Mouse (Mus musculus) cerebellum, adult 11 months (tissue): ENCODE results near the gene Cd164.

ENCODE experiments used
- DNase-seq: peaks from one replicate; pipeline ENCODE4 v3.0.0; 2022

Cd164 gene

DNA sequence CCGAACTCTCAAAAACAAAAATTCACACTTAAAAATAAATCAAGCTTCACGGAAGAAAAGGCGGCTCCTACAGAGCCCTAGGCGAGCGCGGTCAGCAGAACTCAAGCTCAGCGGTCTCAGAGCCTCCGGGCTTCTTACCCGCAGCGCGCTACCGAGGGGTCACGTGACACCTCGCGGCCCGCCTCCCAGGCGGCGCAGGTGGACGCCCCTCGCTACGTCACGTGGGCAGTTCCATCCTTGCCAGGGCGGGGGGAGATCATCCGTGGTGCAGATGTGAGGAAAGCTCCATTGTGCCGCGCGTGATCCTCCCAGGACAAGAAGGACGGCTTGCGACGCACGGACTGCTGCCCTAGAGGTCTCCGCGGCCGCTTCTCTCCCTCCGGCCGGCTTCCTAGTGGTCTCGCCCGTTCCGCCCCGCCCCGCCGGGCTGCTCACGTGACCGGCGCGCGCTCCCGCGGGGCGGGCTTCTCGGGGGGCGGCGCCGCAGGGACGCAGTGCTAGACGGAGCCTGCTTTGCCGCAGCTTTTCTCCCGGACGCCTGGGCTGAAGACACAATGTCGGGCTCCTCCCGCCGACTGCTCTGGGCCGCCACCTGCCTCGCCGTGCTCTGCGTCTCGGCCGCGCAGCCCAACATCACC lies at the start of gene Cd164:
TSS of gene Cd164 (plus strand) at position 434 of the 638 bp plus-strand sequence.
- peak; percentile 92 for DNase-seq

GRCm38 (mm10) chr10:41470693-41471092 lies 48.5 kb upstream of the Cd164 start:
- no peak for DNase-seq

DNA sequence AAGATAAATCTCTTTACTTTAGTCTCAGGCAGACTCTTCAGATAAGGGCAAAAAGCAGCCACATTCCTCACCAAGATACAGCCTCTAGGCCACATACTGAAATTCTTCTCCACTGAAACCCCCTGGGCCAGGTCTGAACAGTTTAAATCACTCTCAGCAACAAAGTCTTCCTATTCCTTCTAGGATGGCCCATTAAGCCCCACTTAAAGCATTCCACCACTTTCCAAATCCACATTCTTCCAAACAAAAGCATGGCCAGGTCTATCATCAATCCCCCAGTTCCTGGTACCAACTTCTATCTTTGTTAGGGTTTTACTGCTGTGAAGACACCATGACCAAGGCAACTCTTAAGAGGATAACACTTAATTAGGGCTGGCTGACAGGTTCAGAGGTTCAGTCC lies 46.7 kb upstream of the Cd164 start:
- DNase-seq: no peak

GRCm38 (mm10) chr10:41472962-41473481 lies 46.2 kb upstream of the Cd164 start:
- DNase-seq: no peak

DNA sequence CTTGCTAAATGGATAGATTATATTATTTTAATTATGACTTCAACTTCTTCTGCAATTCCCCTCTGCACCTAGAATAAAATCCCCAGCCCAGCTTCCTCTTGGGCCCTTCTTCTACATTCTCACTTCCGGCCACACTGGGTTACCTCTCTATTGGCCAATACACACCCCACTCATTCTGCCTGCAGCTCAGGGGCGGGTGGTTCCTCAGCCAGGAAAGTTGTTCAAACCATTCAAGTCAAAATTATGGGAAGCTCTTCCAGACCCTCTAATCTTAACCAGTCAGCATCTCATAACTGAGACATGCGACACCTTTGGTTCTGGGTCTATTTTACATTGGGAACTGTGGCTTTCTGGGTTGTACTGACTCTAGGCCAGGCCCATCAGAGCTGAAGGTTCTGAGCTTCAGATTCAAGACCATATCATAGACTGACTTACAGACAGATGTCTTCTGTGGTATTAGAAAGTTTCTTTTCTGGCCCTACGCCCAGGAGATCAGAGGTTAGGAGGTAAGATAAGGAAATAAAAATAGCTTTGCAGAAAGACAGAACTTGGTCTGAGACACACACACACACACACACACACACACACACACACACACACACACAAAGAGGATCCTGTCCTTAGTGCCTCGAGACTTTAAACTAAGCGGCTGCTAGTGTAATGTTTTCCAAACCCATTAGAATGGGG lies 45.3 kb upstream of the Cd164 start:
- no peak for DNase-seq

DNA sequence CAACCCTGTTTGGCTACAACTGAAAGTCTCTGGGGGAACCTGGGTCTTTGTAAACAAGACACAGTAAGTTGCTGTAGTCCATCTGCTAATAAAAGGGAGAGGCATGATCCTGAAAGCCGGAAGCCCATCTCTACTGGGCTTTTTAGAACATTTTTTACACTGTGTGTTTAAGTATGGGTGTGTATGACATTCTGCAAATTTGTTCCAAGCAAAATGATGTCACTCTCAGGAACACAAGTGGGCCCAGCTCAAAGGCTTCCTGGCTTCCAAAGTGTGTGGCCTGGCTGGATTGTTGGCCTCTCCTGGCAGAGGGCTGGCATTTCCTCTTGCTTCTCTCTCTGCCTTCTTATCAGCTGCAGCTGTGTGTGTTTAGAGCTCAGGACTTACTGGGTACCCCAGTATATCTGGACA lies 44.2 kb upstream of the Cd164 start:
- DNase-seq: no peak

DNA sequence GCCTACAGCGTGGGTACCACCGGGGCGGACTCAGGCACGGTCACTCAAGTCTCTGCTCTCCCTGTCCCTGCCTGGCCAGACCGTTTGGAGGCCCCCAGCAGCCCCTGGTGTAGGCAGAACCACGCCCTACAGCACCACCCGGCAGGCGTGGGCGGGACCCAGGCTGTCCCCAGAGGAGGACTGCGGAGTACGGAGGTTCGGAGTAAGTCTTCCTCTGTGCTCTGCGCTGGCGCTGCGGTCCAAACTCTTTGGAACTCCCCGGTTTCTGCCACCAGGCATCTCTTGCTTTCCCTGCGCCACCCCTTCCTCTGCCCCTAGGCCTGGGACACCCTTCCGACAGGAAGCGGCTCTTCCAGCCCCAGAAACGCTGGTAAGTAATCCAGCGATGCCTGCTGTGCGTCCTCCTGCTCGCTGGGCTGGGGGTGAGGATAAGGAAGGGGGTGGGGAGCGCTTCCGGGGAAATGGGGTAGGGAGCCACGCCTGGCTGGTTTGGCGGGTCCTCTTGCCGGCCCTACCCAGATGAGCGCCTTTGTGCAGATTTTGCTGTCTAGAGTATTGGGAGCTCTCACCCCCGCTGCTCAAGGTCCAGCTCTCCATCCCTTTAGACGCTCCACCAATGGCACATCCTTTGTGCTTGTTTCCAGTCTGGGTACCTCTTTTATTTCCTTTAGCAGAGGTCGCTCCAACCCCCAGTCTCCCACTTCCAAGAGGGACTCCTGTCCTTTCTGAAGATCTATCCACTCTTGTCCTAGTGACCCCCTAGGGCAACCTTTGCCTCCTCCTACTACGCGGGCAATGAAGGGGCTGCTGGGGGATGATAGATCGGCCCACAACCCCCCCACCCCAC lies 42.8 kb upstream of the Cd164 start, which contains the start of gene Mical1:
TSS of gene Mical1 (plus strand) at position 144 of the 847 bp plus-strand sequence.
- DNase-seq: no peak

- DNase-seq: no peak
Observed at GRCm38 (mm10) chr10:41477018-41477277, 42.3 kb upstream of the Cd164 start.

DNA sequence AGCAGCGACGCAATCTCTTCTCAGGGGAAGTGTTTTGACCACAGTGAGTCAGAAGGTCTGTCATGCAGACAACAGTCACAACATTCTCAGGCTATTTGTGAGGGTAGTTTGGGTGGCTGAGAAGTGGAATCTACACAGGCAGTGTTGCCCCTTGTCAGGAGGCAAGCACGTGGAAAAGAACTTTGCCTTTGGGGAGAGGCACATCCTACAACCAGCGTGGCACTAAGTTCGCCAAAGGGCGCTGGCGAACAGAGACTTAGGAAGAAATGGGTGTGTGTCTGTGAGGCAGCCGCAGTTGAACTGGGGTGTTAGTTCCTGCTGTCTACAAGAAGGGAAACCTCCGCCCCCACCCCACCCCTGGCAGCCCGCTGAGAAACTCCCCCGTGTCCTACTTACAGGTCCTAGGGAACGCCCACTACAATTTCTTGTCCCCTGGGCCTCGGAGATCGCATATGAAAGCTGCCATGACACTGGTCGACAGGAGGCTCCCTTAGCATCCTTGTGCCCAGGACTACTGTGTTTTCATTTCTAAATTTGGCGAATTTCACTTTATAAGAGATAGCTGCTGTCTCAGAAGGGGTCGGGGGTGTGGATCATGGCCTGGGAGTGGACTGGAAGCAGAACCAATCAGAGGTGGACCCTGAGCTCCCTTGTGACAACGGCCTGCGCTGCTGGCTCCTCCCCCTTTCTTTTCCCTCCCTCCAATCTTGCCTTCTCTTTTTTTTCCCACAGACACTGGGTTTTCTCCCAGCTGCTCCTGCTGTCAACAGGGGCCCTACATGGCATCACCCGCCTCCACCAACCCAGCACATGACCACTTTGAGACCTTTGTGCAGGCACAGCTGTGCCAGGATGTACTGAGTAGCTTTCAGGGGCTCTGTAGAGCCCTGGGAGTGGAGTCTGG lies 41.7 kb upstream of the Cd164 start:
- no peak for DNase-seq

DNA sequence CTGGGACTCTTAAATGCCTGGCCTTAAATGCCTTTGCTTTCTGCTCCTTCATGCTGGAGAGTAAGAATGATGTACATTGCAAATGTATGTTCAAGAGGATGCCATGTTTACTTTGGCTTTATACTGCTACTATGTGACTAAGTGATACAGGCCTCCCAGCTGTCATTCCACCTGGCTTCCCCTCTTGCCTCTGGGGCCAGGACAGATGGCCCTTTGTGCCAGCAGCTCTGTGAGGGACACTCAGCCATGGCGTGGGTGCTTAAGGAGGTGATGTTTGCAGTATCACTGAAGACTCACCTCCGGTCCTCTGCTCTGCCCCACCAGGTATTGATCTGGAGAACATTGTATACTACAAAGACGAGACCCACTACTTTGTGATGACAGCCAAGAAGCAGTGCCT lies 39.3 kb upstream of the Cd164 start:
- no peak for DNase-seq

GRCm38 (mm10) chr10:41480938-41481880 lies 38.0 kb upstream of the Cd164 start:
- no peak for DNase-seq

DNA sequence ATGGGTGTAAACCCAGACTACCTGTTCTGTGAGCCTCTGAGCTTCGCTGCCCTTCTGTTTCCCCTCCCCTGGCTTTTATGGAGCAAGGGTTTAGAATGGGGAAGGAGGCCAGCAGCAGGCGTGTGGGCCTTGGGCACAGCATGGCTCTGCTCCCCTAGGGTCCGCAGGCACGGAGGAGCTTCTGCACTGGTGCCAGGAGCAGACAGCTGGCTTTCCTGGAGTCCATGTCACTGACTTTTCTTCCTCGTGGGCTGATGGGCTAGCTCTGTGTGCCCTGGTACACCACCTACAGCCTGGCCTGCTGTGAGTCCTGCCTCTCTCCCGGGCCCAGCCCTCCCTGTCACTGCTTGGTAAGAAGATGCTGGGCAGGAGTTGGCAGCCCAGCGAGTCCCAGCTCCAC lies 36.8 kb upstream of the Cd164 start:
- no peak for DNase-seq

- no peak for DNase-seq
Observed at GRCm38 (mm10) chr10:41485778-41486177, 33.4 kb upstream of the Cd164 start.

DNA sequence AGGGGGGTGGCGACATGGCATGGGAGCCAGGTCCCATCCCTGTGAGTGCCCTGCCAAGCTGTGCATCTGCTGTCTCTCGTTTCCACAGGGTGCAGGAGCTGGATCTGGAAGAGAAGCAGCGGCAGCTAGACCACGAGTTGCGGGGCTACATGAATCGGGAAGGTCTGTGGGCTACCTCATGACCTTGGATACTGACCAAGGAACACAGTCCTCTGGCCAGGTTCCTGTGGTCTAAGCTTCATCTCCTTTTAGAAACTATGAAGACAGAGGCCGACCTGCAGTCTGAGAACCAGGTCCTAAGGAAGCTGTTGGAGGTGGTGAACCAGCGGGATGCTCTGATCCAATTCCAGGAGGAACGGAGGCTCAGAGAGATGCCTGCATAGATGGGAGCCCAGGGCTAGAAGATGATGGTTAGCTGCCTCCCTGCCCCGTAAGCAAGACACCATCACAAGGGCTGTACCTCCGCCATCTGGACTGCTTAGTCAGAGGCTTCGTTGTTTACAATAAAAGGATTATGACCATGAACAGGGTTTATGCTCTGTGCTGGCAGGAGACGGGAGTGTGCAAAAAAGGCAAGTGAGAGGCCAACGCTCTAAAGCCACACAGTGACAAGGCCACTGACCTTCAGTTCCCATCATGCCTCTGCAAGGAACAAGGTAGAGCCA lies 32.6 kb upstream of the Cd164 start:
- DNase-seq: no peak

DNA sequence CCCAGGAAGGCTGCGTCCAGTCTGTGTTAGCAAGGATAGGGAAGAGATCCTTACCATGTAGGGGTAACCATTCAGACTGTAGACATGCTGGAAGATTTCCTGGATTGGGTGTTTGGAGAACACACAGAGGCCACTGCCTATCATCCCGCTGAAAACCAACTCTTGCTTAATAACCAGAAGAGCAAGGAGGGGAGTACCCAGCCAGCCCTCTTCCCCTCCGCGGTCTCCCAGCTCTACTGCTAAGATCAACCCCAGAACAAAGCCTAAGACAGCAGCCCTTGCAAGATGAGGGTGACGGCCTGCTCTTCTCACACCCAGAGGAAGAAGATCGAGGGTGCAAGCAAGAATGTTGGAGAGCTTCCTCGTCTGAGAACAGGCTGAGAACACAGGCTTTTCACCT lies 30.3 kb upstream of the Cd164 start:
- DNase-seq: no peak

DNA sequence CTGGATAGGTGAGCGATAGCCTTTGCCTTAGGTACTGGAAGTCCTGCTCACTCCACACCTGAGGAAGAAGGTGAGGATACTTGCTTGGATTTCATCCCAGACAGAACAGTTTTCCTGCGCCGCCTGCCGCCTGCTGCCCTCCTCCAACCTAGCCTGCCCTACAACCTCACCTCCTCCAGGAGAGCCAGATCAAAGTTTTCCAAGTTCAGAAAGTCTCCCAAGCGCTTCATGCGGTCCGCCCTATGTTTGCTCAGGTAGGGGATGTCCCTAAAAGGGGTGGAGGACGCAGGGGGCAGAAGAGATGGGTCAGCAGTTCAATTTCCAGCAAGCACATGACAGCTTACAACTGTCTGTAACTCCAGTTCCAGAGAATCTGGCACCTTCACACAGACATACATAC lies 29.9 kb upstream of the Cd164 start:
- DNase-seq: no peak

DNA sequence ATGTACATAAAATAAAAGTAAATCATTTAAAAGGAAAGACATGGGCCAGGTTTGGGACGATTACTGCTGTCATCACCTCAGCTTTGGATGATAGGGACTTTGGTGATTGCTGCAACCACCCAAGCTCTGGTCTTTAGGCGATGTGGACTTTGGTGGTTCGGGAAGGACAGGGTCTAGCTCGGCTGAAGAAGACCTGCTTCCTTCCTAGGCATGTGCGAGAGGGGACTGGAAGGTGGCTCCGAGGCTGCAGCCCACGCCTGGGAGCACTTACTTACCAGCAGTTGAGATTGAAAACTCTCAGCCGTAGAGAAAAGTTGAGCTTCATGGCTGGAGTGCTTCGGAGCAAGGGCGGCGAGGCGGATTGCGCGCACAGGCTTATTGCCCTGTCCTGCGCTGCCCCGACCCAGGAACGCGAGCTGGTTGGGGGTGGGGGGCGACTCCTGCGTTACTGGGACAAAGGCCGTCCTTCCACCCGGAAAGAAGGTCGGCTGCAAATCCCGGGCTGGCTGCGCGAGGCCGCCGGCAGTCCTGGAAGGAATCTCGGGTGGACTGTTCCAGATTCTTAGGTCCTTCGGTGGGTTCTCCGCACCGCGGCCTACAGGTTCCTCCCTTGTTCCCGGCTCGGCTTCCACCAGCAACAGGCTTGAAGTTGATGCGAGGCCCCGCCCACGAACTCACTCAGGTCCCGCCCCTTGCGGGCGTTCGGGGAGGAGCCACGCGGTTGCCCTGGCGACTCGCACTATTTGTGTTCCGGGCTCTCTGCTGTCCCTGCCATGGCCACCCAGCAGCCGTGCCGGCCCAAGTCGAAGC lies 29.3 kb upstream of the Cd164 start, which contains the start of the genes Smpd2 and Ppil6:
TSS of gene Smpd2 (minus strand) at position 662 of the 810 bp plus-strand sequence.
TSS of gene Ppil6 (plus strand) at position 732 of the 810 bp plus-strand sequence.
- DNase-seq: peak; percentile 91

- no peak for DNase-seq
Observed at GRCm38 (mm10) chr10:41490518-41490873, 28.7 kb upstream of the Cd164 start.

- no peak for DNase-seq
Observed at GRCm38 (mm10) chr10:41491111-41491510, 28.1 kb upstream of the Cd164 start.

GRCm38 (mm10) chr10:41500941-41501340 lies 18.3 kb upstream of the Cd164 start:
- no peak for DNase-seq
